Comparison of ENCODE assay signal across 12 mouse cellular contexts in genomic region chr4:106953221-106953620, GRCm38 (mm10). TPM values are rescaled to one million over a fixed set of nuclear protein-coding genes. Genes with fewer than 3 reads are reported as not detected.
DNase-seq lines count a peak whose midpoint lies in the region; ATAC-seq lines count a peak whose summit lies in the region.
"Had no signal": no experiment of that assay in that cellular context is flagged by ENCODE, and none has a peak within 500 bp of the region (broad histone marks: within the 10 kb centered on the region; RNA-seq: fewer than 3 reads in every experiment).

No protein-coding gene starts in this region.

- H3K36me3 ChIP-seq in kidney, embryonic 15.5 days = peaks cover 23% of the 10 kb centered on the region

- no peak overlapping the region for H3K4me3 ChIP-seq in kidney, embryonic 15.5 days (replicated peaks)
- H3K4me3 ChIP-seq: embryonic facial prominence, embryonic 15.5 days; megakaryocyte, embryonic 14.5 days had no signal

- no peak overlapping the region for H3K4me2 ChIP-seq in kidney, embryonic 15.5 days
- H3K4me2 ChIP-seq: embryonic facial prominence, embryonic 15.5 days had no signal

- no peak overlapping the region for H3K9ac ChIP-seq in kidney, embryonic 15.5 days
- H3K9ac ChIP-seq: embryonic facial prominence, embryonic 15.5 days had no signal

- no peaks in the 10 kb centered on the region for H3K9me3 ChIP-seq in kidney, embryonic 15.5 days (replicated peaks)
- H3K9me3 ChIP-seq: embryonic facial prominence, embryonic 15.5 days; megakaryocyte, embryonic 14.5 days had no signal

- intact Hi-C loops in gastrocnemius, postnatal 36 days (cut with DNase I) = no loop called here

- DNase-seq in gastrocnemius, adult 18-20 months (ENCODE audit: low spot score) = peak; percentile 30
- DNase-seq in gastrocnemius, postnatal 36 days = no peak
- no peak for DNase-seq in kidney, postnatal 4 days
- peak; percentile 45 for DNase-seq in Muller cell, postnatal 12 days (ENCODE audit: inconsistent ontology term)
- peak; percentile 61 for DNase-seq in lung, postnatal 36 days
- no peak for DNase-seq in right cerebral cortex, postnatal 25 days
- no peak for DNase-seq in testis, postnatal 14 days (ENCODE audit: low spot score)
- DNase-seq: gastrocnemius, postnatal 25 days; kidney, adult 18-20 months had no signal

- H3K4me1 ChIP-seq in kidney, embryonic 15.5 days = peaks cover 82% of the 10 kb centered on the region

- ATAC-seq in kidney, embryonic 15.5 days (replicated peaks; ENCODE audit: low FRiP score) = no peak

- H3K27me3 ChIP-seq in kidney, embryonic 15.5 days = no peaks in the 10 kb centered on the region
- H3K27me3 ChIP-seq: embryonic facial prominence, embryonic 15.5 days; megakaryocyte, embryonic 14.5 days had no signal

- H3K27ac ChIP-seq in kidney, embryonic 15.5 days = 0 out of 2 replicates have a peak overlapping the region, but pooled peaks have one; percentile 22
- H3K27ac ChIP-seq: embryonic facial prominence, embryonic 15.5 days had no signal

RNA-seq across cellular contexts. Expression of gene Ssbp3, which starts 42.7 kb away (rescaled TPM):
- 10 to 100 TPM; 20.5 to 25.5 TPM for total RNA-seq in gastrocnemius, adult 18-20 months (2021)
- 10 to 100 TPM; 21.3 to 25.6 TPM for total RNA-seq in gastrocnemius, postnatal 36 days (2021)
- 99.4 and 108 TPM in 2 replicates for polyA plus RNA-seq in kidney, embryonic 15.5 days (2015; fragmentation: Nextera tagmentation; extraction: Ambion mirVana)

Comparison
In these comparisons a context has a peak if more than half of its experiments do, and no peak if none do; other contexts are left out.
1. DNase-seq: peak in gastrocnemius, adult 18-20 months (single experiment), Muller cell, postnatal 12 days (single experiment) and lung, postnatal 36 days (single experiment); none in gastrocnemius, postnatal 36 days (0 of 2), kidney, postnatal 4 days (0 of 2), right cerebral cortex, postnatal 25 days (single experiment) and testis, postnatal 14 days (single experiment).